Mouse (Mus musculus) CH12.LX (cell line): ENCODE data around the gene Pcyox1. TPM values are rescaled to one million over a fixed set of nuclear protein-coding genes. Genes with fewer than 3 reads are reported as not detected.

Experiments used
- DNase-seq: peaks from one replicate; pipeline ENCODE4 v3.0.0-alpha.2; 2013; ENCODE audit errors: extremely low read depth
- H3K27ac ChIP-seq: 2 replicates; pipeline ENCODE4 v1.5.1; 2012; ENCODE audit warnings: low read depth, mild to moderate bottlenecking, control low read depth, moderate library complexity; ENCODE audit not compliant: insufficient read depth
- H3K27me3 ChIP-seq: replicated peaks from 2 replicates; pipeline ENCODE3; 2012; ENCODE audit warnings: inconsistent platforms
- H3K36me3 ChIP-seq, 2 experiments: replicated peaks in 1 of 2; 2 replicates each; pipeline versions ENCODE3 to v1.6.1; 2012; ENCODE audit warnings: inconsistent platforms in 1 of 2, low read length in 1 of 2, mild to moderate bottlenecking in 1 of 2, mixed read lengths in 1 of 2, moderate library complexity in 1 of 2; ENCODE audit not compliant: control insufficient read depth in 1 of 2, insufficient read depth in 1 of 2
- H3K4me1 ChIP-seq, 2 experiments: 2 replicates each; pipeline ENCODE4 v1.6.1; 2012; ENCODE audit warnings: inconsistent platforms in 1 of 2, moderate library complexity in 1 of 2; ENCODE audit not compliant: insufficient read depth in 2 of 2, control insufficient read depth in 1 of 2
- H3K4me2 ChIP-seq: 2 replicates; pipeline ENCODE4 v1.6.1; 2012; ENCODE audit warnings: low read depth, mild to moderate bottlenecking, control low read depth; ENCODE audit not compliant: poor library complexity, insufficient read depth, severe bottlenecking
- H3K4me3 ChIP-seq, 3 experiments: fragments of 150-350 bp in 1 of 3; sonication (generic) in 1 of 3; replicated peaks in 1 of 3; 2 replicates each; pipeline versions ENCODE3 to v1.5.1; 2011 to 2012; ENCODE audit warnings: low read depth in 2 of 3, low read length in 2 of 3, mild to moderate bottlenecking in 2 of 3, moderate library complexity in 2 of 3, control low read depth in 1 of 3, improper control_type of control experiment in 1 of 3, inconsistent platforms in 1 of 3, mixed read lengths in 1 of 3; ENCODE audit not compliant: poor library complexity in 1 of 3
- H3K79me2 ChIP-seq: replicated peaks from 2 replicates; pipeline ENCODE4 v1.6.1; 2012; ENCODE audit warnings: mild to moderate bottlenecking, moderate library complexity; ENCODE audit not compliant: control insufficient read depth, poor library complexity, insufficient read depth, severe bottlenecking; ENCODE audit errors: extremely low read depth
- H3K9ac ChIP-seq: 2 replicates; pipeline ENCODE4 v1.6.1; 2012; ENCODE audit warnings: low read depth, mild to moderate bottlenecking, control low read depth, moderate library complexity; ENCODE audit not compliant: insufficient read depth
- H3K9me3 ChIP-seq: replicated peaks from 2 replicates; pipeline ENCODE3; 2012; ENCODE audit warnings: low read length, inconsistent platforms, mixed read lengths
- CHD1 ChIP-seq: IDR thresholded peaks from 2 replicates; pipeline ENCODE4 v1.6.1; 2012; ENCODE audit warnings: low read depth, low read length, improper control_type of control experiment, inconsistent platforms
- CTCF ChIP-seq, 2 experiments: IDR thresholded peaks in 1 of 2; conservative IDR thresholded peaks in 1 of 2; 2 replicates each; pipeline ENCODE4 v1.5.1; 2011 to 2012; ENCODE audit warnings: low read depth in 2 of 2, low read length in 2 of 2, improper control_type of control experiment in 1 of 2, inconsistent platforms in 1 of 2, mild to moderate bottlenecking in 1 of 2, moderate library complexity in 1 of 2
- E2F4 ChIP-seq: IDR thresholded peaks from 2 replicates; pipeline ENCODE4 v1.6.1; 2011; ENCODE audit warnings: low read depth, low read length, improper control_type of control experiment; ENCODE audit not compliant: insufficient replicate concordance
- ETS1 ChIP-seq: conservative IDR thresholded peaks from 2 replicates; pipeline ENCODE4 v1.6.1; 2012; ENCODE audit warnings: low read depth, mild to moderate bottlenecking, inconsistent platforms, low read length, improper control_type of control experiment, moderate library complexity
- GABPA ChIP-seq: IDR thresholded peaks from 2 replicates; pipeline ENCODE4 v1.6.1; 2012; ENCODE audit warnings: low read depth, low read length, improper control_type of control experiment, inconsistent platforms; ENCODE audit not compliant: insufficient replicate concordance
- HCFC1 ChIP-seq: IDR thresholded peaks from 2 replicates; pipeline ENCODE4 v1.6.1; 2012; ENCODE audit warnings: low read depth, mild to moderate bottlenecking, inconsistent platforms, low read length, improper control_type of control experiment
- JUN ChIP-seq: IDR thresholded peaks from 2 replicates; pipeline ENCODE4 v1.6.1; 2011; ENCODE audit warnings: low read depth, mild to moderate bottlenecking, low read length, improper control_type of control experiment, moderate library complexity; ENCODE audit not compliant: insufficient read depth
- KAT2A ChIP-seq: IDR thresholded peaks from 2 replicates; pipeline ENCODE4 v1.6.1; 2012; ENCODE audit warnings: low read length, improper control_type of control experiment, inconsistent platforms; ENCODE audit not compliant: insufficient replicate concordance
- MAX ChIP-seq: IDR thresholded peaks from 2 replicates; pipeline ENCODE4 v1.6.1; 2011; ENCODE audit warnings: low read length, improper control_type of control experiment
- MEF2A ChIP-seq: IDR thresholded peaks from 2 replicates; pipeline ENCODE4 v1.6.1; 2014; ENCODE audit warnings: low read depth, mild to moderate bottlenecking, inconsistent platforms, low read length, improper control_type of control experiment, borderline replicate concordance
- NELFE ChIP-seq: IDR thresholded peaks from 2 replicates; pipeline ENCODE4 v1.6.1; 2011; ENCODE audit warnings: low read depth, low read length, improper control_type of control experiment
- NRF1 ChIP-seq: IDR thresholded peaks from 2 replicates; pipeline ENCODE4 v1.6.1; 2014; ENCODE audit warnings: low read depth, mild to moderate bottlenecking, inconsistent platforms, low read length, improper control_type of control experiment, moderate library complexity
- POLR2AphosphoS2 ChIP-seq: IDR thresholded peaks from 2 replicates; pipeline ENCODE4 v1.6.1; 2011; ENCODE audit warnings: low read depth, low read length, improper control_type of control experiment
- RAD21 ChIP-seq: IDR thresholded peaks from 2 replicates; pipeline ENCODE4 v1.6.1; 2011; ENCODE audit warnings: low read depth, mild to moderate bottlenecking, low read length, improper control_type of control experiment, moderate library complexity
- SIN3A ChIP-seq: IDR thresholded peaks from 2 replicates; pipeline ENCODE4 v1.6.1; 2012; ENCODE audit warnings: low read length, improper control_type of control experiment, inconsistent platforms
- SMC3 ChIP-seq: IDR thresholded peaks from 2 replicates; pipeline ENCODE4 v1.6.1; 2011; ENCODE audit warnings: low read depth, low read length, improper control_type of control experiment
- TBP ChIP-seq: conservative IDR thresholded peaks from 2 replicates; pipeline ENCODE4 v1.6.1; 2011; ENCODE audit warnings: low read depth, low read length, improper control_type of control experiment
- TCF12 ChIP-seq: IDR thresholded peaks from 2 replicates; pipeline ENCODE4 v1.6.1; 2014; ENCODE audit warnings: low read depth, mild to moderate bottlenecking, inconsistent platforms, low read length, improper control_type of control experiment
- UBTF ChIP-seq: IDR thresholded peaks from 2 replicates; pipeline ENCODE4 v1.6.1; 2012; ENCODE audit warnings: low read depth, mild to moderate bottlenecking, inconsistent platforms, low read length, improper control_type of control experiment, moderate library complexity
- USF1 ChIP-seq: IDR thresholded peaks from 2 replicates; pipeline ENCODE4 v1.6.1; 2014; ENCODE audit warnings: low read depth, mild to moderate bottlenecking, inconsistent platforms, low read length, improper control_type of control experiment
- USF2 ChIP-seq: conservative IDR thresholded peaks from 2 replicates; pipeline ENCODE4 v1.6.1; 2011; ENCODE audit warnings: low read depth, low read length, improper control_type of control experiment
- ZKSCAN1 ChIP-seq: IDR thresholded peaks from 2 replicates; pipeline ENCODE4 v1.6.1; 2012; ENCODE audit warnings: low read depth, inconsistent platforms, low read length, improper control_type of control experiment, borderline replicate concordance
- dilution Hi-C: fragments of 300-500 bp; cut with MboI; formaldehyde crosslinking; loops from 2 replicates; pipeline ENCODE4 v1.14.3; 2020; ENCODE audit warnings: low sequenced_read_pairs; ENCODE audit not compliant: extremely low pct_unique_long_range_greater_than_20kb, extremely low pct_ligation_motif_present
- in situ Hi-C: fragments of 300-500 bp; cut with MboI; formaldehyde crosslinking; loops from 3 replicates; pipeline ENCODE4 v1.14.3; 2019; ENCODE audit warnings: low sequenced_read_pairs, low pct_ligation_motif_present, low pct_unique_long_range_greater_than_20kb, mixed read lengths
- polyA plus RNA-seq: library from polyadenylated mRNA; unstranded; fragments of >175 nt; gene quantifications from 2 replicates; pipeline ENCODE4 v1.2.1, GENCODE M21; 2012; ENCODE audit warnings: low read depth; ENCODE audit not compliant: insufficient read length
- total RNA-seq, 2 experiments: library from RNA; depleted of rRNA; stranded (reverse); fragments of 300-350 nt in 1 of 2; fragments of >200 nt in 1 of 2; gene quantifications; 2 replicates each; pipeline ENCODE4 v1.2.3; 2012 to 2014

Pcyox1 gene
- total and polyA plus RNA-seq, 3 experiments = 8.7 to 12.9 (median 12.8) TPM

DNA sequence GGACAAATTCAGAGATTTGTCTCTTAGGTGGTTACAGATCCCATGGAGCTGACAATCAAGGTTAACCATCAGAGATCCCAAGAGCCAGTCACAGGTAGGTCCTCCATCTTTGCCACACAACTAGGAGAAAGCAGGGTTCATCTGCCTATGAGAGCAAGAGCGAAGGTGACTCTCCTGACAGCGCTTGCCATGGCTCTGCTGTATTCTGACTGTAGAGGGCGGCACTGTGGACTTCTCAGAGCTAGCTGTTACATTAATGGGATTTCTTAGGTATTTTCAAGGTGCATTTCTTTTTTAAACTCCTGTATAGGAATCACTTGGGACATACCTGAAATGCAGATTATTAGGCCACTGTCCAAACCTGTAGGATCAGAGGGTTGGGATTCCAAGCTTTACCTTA is 42.0 kb downstream of the Pcyox1 start:
- no peaks in the 10 kb centered on the region for H3K4me1 ChIP-seq
- DNase-seq = no peak

DNA sequence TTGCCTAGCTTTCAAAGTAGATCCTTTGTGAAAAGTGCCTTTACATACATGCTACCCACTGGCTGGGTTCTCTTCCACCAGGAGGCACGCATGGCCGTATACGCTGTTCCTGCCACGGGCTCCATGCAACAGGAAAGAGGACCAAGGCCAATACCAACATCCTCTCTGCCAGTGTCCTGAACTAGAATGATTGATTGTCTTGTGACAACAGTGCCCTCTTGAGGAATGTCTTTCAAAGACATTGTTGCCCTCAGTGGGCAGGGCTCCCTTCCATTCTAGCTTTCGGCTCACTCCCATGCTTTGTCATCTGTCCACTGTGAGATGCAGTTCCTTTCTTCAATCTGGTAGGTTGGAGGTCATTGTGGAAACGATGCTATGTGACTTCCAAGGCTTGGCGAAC is 47.7 kb downstream of the Pcyox1 start:
- dilution Hi-C loops (no loop called here), in situ Hi-C loops (no loop called here)
- DNase-seq = peak; percentile 36
- Histone ChIP-seq H3K27me3 (peaks cover 63% of the 10 kb centered on the region), H3K4me3 (no peak overlapping the region), H3K36me3 (no peaks in the 10 kb centered on the region), H3K4me2 (no peak overlapping the region), H3K9ac (no peak overlapping the region), H3K27ac (no peak overlapping the region), H3K4me1 (no peaks in the 10 kb centered on the region), H3K79me2 (no peaks in the 10 kb centered on the region), H3K9me3 (peaks cover 10% of the 10 kb centered on the region)
- TF ChIP-seq SMC3 = peak; percentile 58
- no peak for TF ChIP-seq USF2
- peak; percentile 76 for TF ChIP-seq RAD21
- TF ChIP-seq USF1 = no peak
- no peak for TF ChIP-seq TCF12
- peak in 1 of 2 experiments; percentile 75 for TF ChIP-seq CTCF (conservative IDR thresholded peaks at IDR 0.05 in 1 of 2, IDR thresholded peaks at IDR 0.05 in 1 of 2; ENCODE audit: low read depth in 2 of 2, low read length in 2 of 2)
- no peak for TF ChIP-seq JUN

More for the DNA sequence above, 42.0 kb downstream of the Pcyox1 start:
- Histone ChIP-seq H3K9ac (no peak overlapping the region), H3K27me3 (peaks cover 80% of the 10 kb centered on the region), H3K79me2 (no peaks in the 10 kb centered on the region)
- TF ChIP-seq SMC3 (peak; percentile 36), NELFE (no peak), CHD1 (no peak), HCFC1 (no peak), CTCF (conservative IDR thresholded peaks at IDR 0.05 in 1 of 2, IDR thresholded peaks at IDR 0.05 in 1 of 2; ENCODE audit: low read depth in 2 of 2, low read length in 2 of 2) (peak in 1 of 2 experiments; percentile 56; a peak in 2 of 4 replicates), MEF2A (no peak)
- TF ChIP-seq, all 38 proteins: peak for 2
- dilution Hi-C loops = no loop called here
- Histone ChIP-seq H3K27ac (no peak overlapping the region), H3K36me3 (no peaks in the 10 kb centered on the region), H3K4me2 (no peak overlapping the region), H3K4me3 (no peak overlapping the region), H3K9me3 (no peaks in the 10 kb centered on the region)
- in situ Hi-C loops = loop anchor here (25.0 kb wide), 1 partner anchor 343 kb away; the partner anchor contains the start of gene Figla

DNA sequence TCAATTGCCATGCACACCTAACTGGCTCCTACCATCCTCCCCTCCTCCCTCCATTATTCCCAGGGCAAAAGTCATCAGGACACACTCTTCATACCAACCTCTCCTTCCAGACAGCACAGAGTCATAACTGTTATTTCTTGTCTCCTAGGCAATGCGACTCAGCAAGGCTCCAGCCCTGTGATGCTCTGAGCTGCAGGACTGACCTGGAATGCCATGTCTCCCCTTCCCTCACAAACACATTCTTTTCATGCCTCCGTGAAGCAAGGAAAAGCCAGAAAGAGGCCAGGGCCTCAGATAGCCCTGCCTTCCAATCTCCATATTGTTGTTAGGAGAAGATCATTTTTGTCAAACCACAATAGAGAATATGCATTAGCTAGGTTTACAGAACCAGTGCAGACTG is 50.9 kb downstream of the Pcyox1 start:
- Histone ChIP-seq H3K79me2 (no peaks in the 10 kb centered on the region), H3K9me3 (peaks cover 10% of the 10 kb centered on the region), H3K27ac (no peak overlapping the region), H3K36me3 (no peaks in the 10 kb centered on the region), H3K4me3 (no peak overlapping the region), H3K9ac (no peak overlapping the region), H3K4me1 (no peaks in the 10 kb centered on the region), H3K27me3 (peaks cover 58% of the 10 kb centered on the region), H3K4me2 (no peak overlapping the region)
- no peak for DNase-seq
- no peak for TF ChIP-seq UBTF
- no peak for TF ChIP-seq ETS1
- no peak for TF ChIP-seq SIN3A
- TF ChIP-seq MAX = no peak
- no peak for TF ChIP-seq NRF1
- TF ChIP-seq E2F4 = no peak
- TF ChIP-seq CHD1 = no peak
- no peak for TF ChIP-seq MEF2A
- no peak for TF ChIP-seq ZKSCAN1
- TF ChIP-seq USF1 = no peak
- no peak for TF ChIP-seq TBP
- no peak for TF ChIP-seq POLR2AphosphoS2
- TF ChIP-seq NELFE = no peak
- TF ChIP-seq KAT2A = no peak
- no peak for TF ChIP-seq GABPA
- in situ Hi-C loops = no loop called here
- dilution Hi-C loops = no loop called here
